Mouse (Mus musculus) bone marrow, adult 2 months (tissue): ENCODE measurements at regions not wholly inside any gene's neighbourhood (a gene's known extent, or its start where the extent isn't known, plus 50 kb on each side); places are given as distances from the start of the nearest gene placed in this dataset.

Experiments
- CTCF ChIP-seq: fragments of 200-500 bp; IDR thresholded peaks from 2 replicates; pipeline ENCODE4 v1.5.1; 2011; ENCODE audit warnings: low read length, control low read depth; ENCODE audit not compliant: control insufficient read depth, insufficient read depth
- POLR2A ChIP-seq: fragments of 200-500 bp; IDR thresholded peaks from 2 replicates; pipeline ENCODE4 v1.6.1; 2011; ENCODE audit warnings: low read depth, mild to moderate bottlenecking, control low read depth, low read length, borderline replicate concordance; ENCODE audit not compliant: control insufficient read depth

GRCm38 (mm10) chr2:159428201-159428600, 633.6 kb downstream of the Dhx35 start:
- no peak for TF ChIP-seq POLR2A
- no peak for TF ChIP-seq CTCF
